Mouse (Mus musculus) midbrain, embryonic 15.5 days (tissue): ENCODE results near the gene Gm5148. TPM values are rescaled to one million over a fixed set of nuclear protein-coding genes. Genes with fewer than 3 reads are reported as not detected.

Experiments used
- ATAC-seq: fragments of 200-750 bp; cut with Nextera tagmentation; replicated peaks from 2 replicates; pipeline ENCODE4 v1.8.0; 2017; ENCODE audit warnings: moderate TSS enrichment
- H3K27ac ChIP-seq: fragments of 300-500 bp; sonication (generic); 2 replicates; pipeline ENCODE4 v1.5.1; 2015; ENCODE audit warnings: mild to moderate bottlenecking, inconsistent platforms
- H3K27me3 ChIP-seq: fragments of 300-500 bp; sonication (generic); replicated peaks from 2 replicates; pipeline ENCODE4 v1.6.1; 2015; ENCODE audit warnings: inconsistent platforms
- H3K36me3 ChIP-seq: fragments of 300-500 bp; sonication (generic); replicated peaks from 2 replicates; pipeline ENCODE4 v1.6.1; 2015; ENCODE audit warnings: inconsistent platforms
- H3K4me1 ChIP-seq: fragments of 300-500 bp; sonication (generic); 2 replicates; pipeline ENCODE4 v1.6.1; 2015; ENCODE audit warnings: inconsistent platforms
- H3K4me2 ChIP-seq: fragments of 300-500 bp; sonication (generic); 2 replicates; pipeline ENCODE4 v1.6.1; 2015; ENCODE audit warnings: inconsistent platforms, mild to moderate bottlenecking, moderate library complexity
- H3K4me3 ChIP-seq: fragments of 300-500 bp; sonication (generic); 2 replicates; pipeline ENCODE4 v1.5.1; 2015; ENCODE audit warnings: mild to moderate bottlenecking, inconsistent platforms
- H3K9ac ChIP-seq: fragments of 300-500 bp; sonication (generic); 2 replicates; pipeline ENCODE4 v1.6.1; 2015; ENCODE audit warnings: mild to moderate bottlenecking, inconsistent platforms
- H3K9me3 ChIP-seq: fragments of 300-500 bp; sonication (generic); 2 replicates; pipeline ENCODE4 v1.6.1; 2016; ENCODE audit warnings: inconsistent platforms
- WGBS: fragments of 180-500 bp; shearing (Covaris S2); methylation state at CpG from one replicate; pipeline ENCODE4 v1.1.7; 2015; ENCODE audit warnings: mixed read lengths; 5-methylcytosine and 5-hydroxymethylcytosine counted together
- polyA plus RNA-seq: library from polyadenylated mRNA; unstranded; fragments of >200 nt; fragmentation: Nextera tagmentation; extraction: Ambion mirVana; gene quantifications from 2 replicates; pipeline ENCODE4 v1.2.1, GENCODE M21; 2015

Gm5148 gene
- 12.4 and 15.4 TPM in 2 replicates for polyA plus RNA-seq

DNA sequence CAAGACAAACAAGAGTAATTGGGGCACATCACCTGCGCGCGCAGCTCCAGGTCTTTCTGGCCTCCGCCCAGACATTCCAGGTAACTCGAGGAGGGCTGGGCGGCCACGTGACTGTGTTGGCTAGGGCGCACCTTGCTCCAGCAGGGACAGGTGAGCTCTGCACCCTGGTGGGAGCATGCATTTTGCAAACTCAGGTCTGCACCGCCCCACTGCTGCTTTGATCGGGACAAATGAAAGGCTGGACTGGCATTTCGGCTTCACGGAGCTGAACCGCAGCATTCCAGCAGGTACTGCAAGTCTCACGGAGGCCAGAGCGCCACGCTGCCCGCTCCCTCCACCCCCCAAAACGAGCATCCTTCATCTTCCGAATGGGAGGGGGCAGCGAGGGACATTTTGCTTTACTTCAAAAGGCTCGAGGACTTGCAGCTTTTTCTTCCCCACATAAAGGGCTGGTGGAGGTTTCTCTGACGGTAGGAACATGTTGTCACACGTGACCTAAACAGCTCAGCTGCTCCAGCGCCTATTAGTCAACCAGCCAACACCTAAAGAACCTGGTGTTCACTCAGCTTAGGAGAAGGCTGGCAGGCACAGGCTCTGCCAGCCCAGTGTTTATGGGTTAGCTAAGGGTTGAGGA lies at the start of gene Gm5148:
Gene Gm5148 (minus strand): TSS at position 320 of the 634 bp plus-strand sequence.
- Histone ChIP-seq H3K4me1 (peaks cover 16% of the 10 kb centered on the region), H3K4me3 (peak within 1 kb of the TSS; percentile 43), H3K27me3 (no peaks in the 10 kb centered on the region), H3K27ac (peak within 1 kb of the TSS; percentile 80), H3K36me3 (no peaks in the 10 kb centered on the region), H3K4me2 (peak within 1 kb of the TSS; percentile 79), H3K9me3 (no peaks in the 10 kb centered on the region), H3K9ac (peak within 1 kb of the TSS; percentile 58)
- ATAC-seq = peak; percentile 89
- 2% methylated on average over 24 of the region's 24 CpGs for WGBS

DNA sequence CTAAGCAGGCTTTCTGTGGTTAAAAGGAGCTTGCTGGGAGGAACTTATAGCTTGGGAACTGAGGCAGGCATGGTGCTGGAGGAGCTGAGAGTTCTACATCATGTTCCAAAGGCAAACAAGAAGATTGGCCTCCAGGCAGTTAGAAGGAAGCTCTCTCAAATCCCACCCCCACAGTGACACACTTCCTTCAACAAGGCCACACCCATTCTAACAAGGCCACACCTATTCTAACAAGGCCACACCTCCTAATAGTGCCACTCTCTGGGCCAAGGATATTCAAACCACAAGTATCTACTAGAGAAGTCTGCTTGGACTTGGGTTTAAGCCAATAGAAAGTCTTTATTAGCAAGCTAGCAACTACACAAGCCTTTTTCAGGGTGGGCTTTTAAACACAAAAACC lies 46.7 kb upstream of the Gm5148 start:
- Histone ChIP-seq H3K4me3 (no peak overlapping the region), H3K4me1 (peaks cover 34% of the 10 kb centered on the region), H3K9ac (no peak overlapping the region), H3K4me2 (no peak overlapping the region), H3K9me3 (no peaks in the 10 kb centered on the region), H3K27me3 (no peaks in the 10 kb centered on the region), H3K36me3 (no peaks in the 10 kb centered on the region), H3K27ac (no peak overlapping the region)
- no peak for ATAC-seq

GRCm38 (mm10) chr3:37769268-37769756 lies 45.0 kb upstream of the Gm5148 start:
- peak overlapping the region; percentile 23 for H3K4me2 ChIP-seq
- ATAC-seq = peak; percentile 93
- H3K4me1 ChIP-seq = peaks cover 34% of the 10 kb centered on the region
- H3K9me3 ChIP-seq = no peaks in the 10 kb centered on the region
- H3K4me3 ChIP-seq = no peak overlapping the region
- 7% methylated on average over 5 of the region's 5 CpGs for WGBS
- no peaks in the 10 kb centered on the region for H3K27me3 ChIP-seq
- H3K36me3 ChIP-seq = no peaks in the 10 kb centered on the region
- H3K27ac ChIP-seq = peak overlapping the region; percentile 82
- peak overlapping the region; percentile 4; the same call in 1 of the 2 replicates for H3K9ac ChIP-seq

DNA sequence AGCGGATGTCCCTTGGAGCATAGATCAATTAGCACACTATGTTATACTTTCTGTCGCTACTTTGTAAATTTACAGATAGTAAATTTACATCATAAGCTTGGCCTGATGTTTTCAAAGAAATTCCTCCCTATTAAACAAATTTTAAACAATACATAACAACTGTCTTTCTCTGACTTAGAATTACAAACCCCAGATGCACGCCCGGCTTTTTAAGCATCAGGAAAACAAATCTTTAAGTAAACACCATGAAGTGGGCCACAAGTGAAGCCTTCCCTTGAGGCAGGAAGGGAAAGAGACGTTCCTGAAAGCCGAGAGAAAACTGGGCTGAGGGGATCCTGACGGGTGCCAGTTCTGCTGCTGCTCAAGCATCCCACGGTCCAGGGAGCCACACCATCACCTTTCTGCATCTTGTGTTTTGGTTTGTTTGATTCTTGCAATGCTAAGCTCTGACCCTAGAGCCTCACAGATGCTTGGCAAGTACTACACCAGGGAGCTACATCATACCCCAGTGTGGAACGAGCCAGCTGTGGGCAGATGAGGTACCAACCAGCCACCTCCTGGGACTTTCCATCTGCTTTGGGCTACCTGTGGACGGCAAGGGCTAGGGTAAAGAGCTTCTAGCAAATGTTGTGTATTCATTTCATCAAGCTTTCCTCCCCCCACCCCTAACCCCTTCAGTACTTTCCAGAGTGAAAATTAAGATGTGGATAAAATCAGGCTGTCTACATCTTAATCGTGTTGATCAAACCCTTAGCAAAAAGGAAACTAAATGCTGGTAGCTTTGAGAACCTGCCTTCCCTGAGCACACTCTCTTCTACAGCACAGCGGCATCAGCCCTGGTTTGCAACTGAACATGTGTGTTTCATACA lies 43.1 kb upstream of the Gm5148 start:
- H3K4me3 ChIP-seq = no peak overlapping the region
- H3K27ac ChIP-seq = no peak overlapping the region
- no peak overlapping the region for H3K4me2 ChIP-seq
- no peaks in the 10 kb centered on the region for H3K9me3 ChIP-seq
- no peak overlapping the region for H3K9ac ChIP-seq
- peaks cover 34% of the 10 kb centered on the region for H3K4me1 ChIP-seq
- H3K36me3 ChIP-seq = no peaks in the 10 kb centered on the region
- 71% methylated on average over 12 of the region's 12 CpGs for WGBS
- H3K27me3 ChIP-seq = no peaks in the 10 kb centered on the region
- ATAC-seq = no peak

DNA sequence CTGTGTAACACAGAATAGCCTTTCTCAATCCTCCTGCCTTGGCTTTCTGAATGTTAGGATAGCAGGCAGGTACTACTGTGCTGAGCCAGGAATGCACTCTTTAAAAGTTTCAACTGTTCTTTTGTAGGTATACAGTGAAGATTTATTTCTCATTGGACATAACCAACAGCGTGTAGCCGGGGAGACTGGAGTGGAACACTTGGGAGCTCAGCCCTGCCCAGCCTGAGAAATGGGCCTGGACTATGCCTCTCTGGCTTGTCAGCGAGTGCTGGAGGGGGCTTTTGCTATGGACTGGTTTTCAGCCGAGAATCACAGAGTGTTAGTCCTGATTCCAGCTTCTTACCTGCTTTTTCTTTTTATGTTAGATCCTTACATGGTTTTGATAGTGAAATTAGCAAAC lies 42.3 kb upstream of the Gm5148 start:
- no peaks in the 10 kb centered on the region for H3K36me3 ChIP-seq
- ATAC-seq = no peak
- no peak overlapping the region for H3K4me3 ChIP-seq
- no peak overlapping the region for H3K9ac ChIP-seq
- peaks cover 34% of the 10 kb centered on the region for H3K4me1 ChIP-seq
- WGBS = 55% methylated on average over 4 of the region's 4 CpGs
- H3K27ac ChIP-seq = no peak overlapping the region
- no peaks in the 10 kb centered on the region for H3K9me3 ChIP-seq
- no peaks in the 10 kb centered on the region for H3K27me3 ChIP-seq
- no peak overlapping the region for H3K4me2 ChIP-seq

GRCm38 (mm10) chr3:37765971-37766370 lies 41.7 kb upstream of the Gm5148 start:
- H3K4me3 ChIP-seq = no peak overlapping the region
- H3K36me3 ChIP-seq = no peaks in the 10 kb centered on the region
- H3K4me2 ChIP-seq = no peak overlapping the region
- no peaks in the 10 kb centered on the region for H3K9me3 ChIP-seq
- WGBS = 92% methylated on average over 5 of the region's 5 CpGs
- H3K4me1 ChIP-seq = peaks cover 34% of the 10 kb centered on the region
- H3K27me3 ChIP-seq = no peaks in the 10 kb centered on the region
- no peak for ATAC-seq
- no peak overlapping the region for H3K27ac ChIP-seq
- H3K9ac ChIP-seq = no peak overlapping the region

GRCm38 (mm10) chr3:37765275-37765674 lies 41.0 kb upstream of the Gm5148 start:
- 93% methylated on average over 3 of the region's 3 CpGs for WGBS
- no peak for ATAC-seq
- Histone ChIP-seq H3K27me3 (no peaks in the 10 kb centered on the region), H3K9ac (no peak overlapping the region), H3K4me2 (no peak overlapping the region), H3K4me3 (no peak overlapping the region), H3K27ac (no peak overlapping the region), H3K4me1 (peaks cover 34% of the 10 kb centered on the region), H3K9me3 (no peaks in the 10 kb centered on the region), H3K36me3 (no peaks in the 10 kb centered on the region)

DNA sequence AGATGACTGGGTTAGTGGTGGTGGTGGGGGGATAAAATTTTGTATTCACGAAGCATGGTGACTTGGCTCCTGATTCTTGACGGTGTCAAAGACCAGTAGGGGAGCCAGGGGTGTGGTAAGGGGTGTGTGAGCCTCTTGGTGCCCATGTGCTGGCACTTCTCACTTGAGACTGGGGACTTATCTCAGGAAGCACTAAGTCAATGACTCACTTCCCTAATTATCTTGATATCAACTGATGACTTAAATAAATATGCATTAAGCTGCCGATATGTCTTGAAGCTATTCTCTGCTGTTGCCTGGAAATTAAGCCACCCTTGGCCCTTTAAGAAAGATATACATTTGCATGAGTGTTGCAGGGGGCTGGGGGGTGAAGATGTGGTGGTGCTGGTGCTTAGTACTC lies 38.0 kb upstream of the Gm5148 start:
- ATAC-seq = no peak
- Histone ChIP-seq H3K27me3 (no peaks in the 10 kb centered on the region), H3K36me3 (no peaks in the 10 kb centered on the region), H3K4me3 (no peak overlapping the region), H3K9me3 (no peaks in the 10 kb centered on the region), H3K9ac (no peak overlapping the region), H3K4me1 (peaks cover 16% of the 10 kb centered on the region), H3K4me2 (no peak overlapping the region), H3K27ac (no peak overlapping the region)
- WGBS = 79% methylated on average over 3 of the region's 3 CpGs

- WGBS = 66% methylated on average over 5 of the region's 5 CpGs
- no peak for ATAC-seq
- no peaks in the 10 kb centered on the region for H3K9me3 ChIP-seq
- no peaks in the 10 kb centered on the region for H3K36me3 ChIP-seq
- no peak overlapping the region for H3K9ac ChIP-seq
- no peak overlapping the region for H3K4me2 ChIP-seq
- H3K27me3 ChIP-seq = no peaks in the 10 kb centered on the region
- no peak overlapping the region for H3K27ac ChIP-seq
- peaks cover 15% of the 10 kb centered on the region for H3K4me1 ChIP-seq
- no peak overlapping the region for H3K4me3 ChIP-seq
These were observed 37.5 kb upstream of the Gm5148 start for GRCm38 (mm10) chr3:37761741-37762140.

GRCm38 (mm10) chr3:37760866-37761265 lies 36.6 kb upstream of the Gm5148 start:
- Histone ChIP-seq H3K4me2 (no peak overlapping the region), H3K9ac (no peak overlapping the region), H3K27ac (no peak overlapping the region), H3K4me1 (peaks cover 10% of the 10 kb centered on the region), H3K4me3 (no peak overlapping the region), H3K36me3 (no peaks in the 10 kb centered on the region), H3K27me3 (no peaks in the 10 kb centered on the region), H3K9me3 (no peaks in the 10 kb centered on the region)
- 88% methylated on average over 6 of the region's 6 CpGs for whole genome bisulfite sequencing
- no peak for ATAC-seq

DNA sequence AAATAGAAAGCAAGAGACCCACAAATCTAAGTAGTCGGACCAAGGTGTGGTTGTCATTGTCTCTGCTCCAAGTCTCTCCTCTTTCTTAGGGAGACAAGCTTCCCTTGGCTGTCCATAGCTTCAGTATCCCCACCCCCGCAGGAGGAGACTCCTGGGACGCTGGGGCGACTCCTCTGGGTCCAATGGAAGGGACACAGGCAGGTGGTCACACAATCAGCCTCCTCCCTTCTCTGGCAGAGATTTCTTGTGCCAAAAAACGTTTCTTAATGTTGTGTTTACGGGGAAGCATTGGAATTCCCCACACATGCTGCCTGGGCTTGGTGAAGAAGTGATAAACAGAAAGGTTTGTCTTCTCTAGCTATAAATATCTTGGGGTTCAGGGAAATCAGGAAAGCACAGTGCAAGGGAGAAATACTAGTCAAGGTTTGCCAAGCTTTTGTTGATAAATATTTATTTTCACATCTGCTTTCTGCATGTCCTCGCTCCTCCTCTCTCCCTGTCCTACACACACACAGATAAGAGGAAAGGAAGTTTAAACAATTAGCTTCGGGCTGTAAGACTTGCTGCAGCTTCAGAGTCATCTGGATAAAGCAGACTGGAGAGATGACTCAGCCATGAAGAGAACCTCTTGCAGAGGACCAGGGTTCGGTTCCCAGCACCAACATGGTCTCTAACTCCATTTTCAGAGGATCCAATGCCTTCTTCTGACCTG lies 34.5 kb upstream of the Gm5148 start:
- H3K4me2 ChIP-seq = peak overlapping the region; percentile 31
- no peaks in the 10 kb centered on the region for H3K27me3 ChIP-seq
- peaks cover 10% of the 10 kb centered on the region for H3K4me1 ChIP-seq
- no peak overlapping the region for H3K9ac ChIP-seq
- 44% methylated on average over 9 of the region's 9 CpGs for WGBS
- H3K27ac ChIP-seq = peak overlapping the region; percentile 60
- H3K9me3 ChIP-seq = no peaks in the 10 kb centered on the region
- ATAC-seq = peak; percentile 31; the same call in 1 of the 2 replicates
- H3K36me3 ChIP-seq = no peaks in the 10 kb centered on the region
- H3K4me3 ChIP-seq = no peak overlapping the region

GRCm38 (mm10) chr3:37758124-37758523 lies 33.8 kb upstream of the Gm5148 start:
- Histone ChIP-seq H3K27ac (peak overlapping the region; percentile 60), H3K4me3 (no peak overlapping the region), H3K4me1 (peaks cover 10% of the 10 kb centered on the region), H3K36me3 (no peaks in the 10 kb centered on the region), H3K27me3 (no peaks in the 10 kb centered on the region), H3K4me2 (peak overlapping the region; percentile 31), H3K9ac (no peak overlapping the region), H3K9me3 (no peaks in the 10 kb centered on the region)
- ATAC-seq = peak; percentile 86
- whole genome bisulfite sequencing = 3% methylated on average over 12 of the region's 12 CpGs
